Mouse (Mus musculus) forebrain, embryonic 12.5 days (tissue): Measurements from ENCODE around the gene Olfr382. TPM values are rescaled to one million over a fixed set of nuclear protein-coding genes. Genes with fewer than 3 reads are reported as not detected.
"Not testable (repeated sequence)": the region's sequence is repeated elsewhere in the genome, so short reads cannot be mapped to it uniquely, and the experiment has no call there.

Source experiments
- ATAC-seq: fragments of 200-750 bp; cut with Nextera tagmentation; 2 replicates; pipeline ENCODE4 v1.8.0; 2017; ENCODE audit warnings: moderate TSS enrichment; ENCODE audit not compliant: low FRiP score
- H3K27ac ChIP-seq: fragments of 300-500 bp; sonication (generic); 2 replicates; pipeline ENCODE4 v1.5.1; 2016; ENCODE audit warnings: mild to moderate bottlenecking
- H3K27me3 ChIP-seq: fragments of 300-500 bp; sonication (generic); 2 replicates; pipeline ENCODE4 v1.6.1; 2016; ENCODE audit warnings: mild to moderate bottlenecking
- H3K36me3 ChIP-seq: fragments of 300-500 bp; sonication (generic); replicated peaks from 2 replicates; pipeline ENCODE4 v1.6.1; 2016; ENCODE audit warnings: mild to moderate bottlenecking
- H3K4me1 ChIP-seq: fragments of 300-500 bp; sonication (generic); 2 replicates; pipeline ENCODE4 v1.6.1; 2016
- H3K4me2 ChIP-seq: fragments of 300-500 bp; sonication (generic); 2 replicates; pipeline ENCODE4 v1.6.1; 2016; ENCODE audit warnings: mild to moderate bottlenecking, moderate library complexity
- H3K4me3 ChIP-seq: fragments of 300-500 bp; sonication (generic); replicated peaks from 2 replicates; pipeline ENCODE4 v1.5.1; 2016; ENCODE audit warnings: mild to moderate bottlenecking
- H3K9ac ChIP-seq: fragments of 300-500 bp; sonication (generic); 2 replicates; pipeline ENCODE4 v1.6.1; 2016; ENCODE audit warnings: mild to moderate bottlenecking
- H3K9me3 ChIP-seq: fragments of 300-500 bp; sonication (generic); 2 replicates; pipeline ENCODE4 v1.6.1; 2016
- WGBS: fragments of 180-500 bp; shearing (Covaris S2); methylation state at CpG from one replicate; pipeline ENCODE4 v1.1.7; 2016; 5-methylcytosine and 5-hydroxymethylcytosine counted together
- polyA plus RNA-seq: library from polyadenylated mRNA; unstranded; fragments of >200 nt; fragmentation: Nextera tagmentation; extraction: Ambion mirVana; gene quantifications from 2 replicates; pipeline ENCODE4 v1.2.1, GENCODE M21; 2016

Olfr382 gene
- not detected in 2 replicates for polyA plus RNA-seq

- no peak within 1 kb of the TSS for H3K9ac ChIP-seq
- no peaks in the 10 kb centered on the region for H3K27me3 ChIP-seq
- H3K4me1 ChIP-seq: no peaks in the 10 kb centered on the region
- no peak within 1 kb of the TSS for H3K4me3 ChIP-seq
- no peak within 1 kb of the TSS for H3K4me2 ChIP-seq
- H3K36me3 ChIP-seq: no peaks in the 10 kb centered on the region
- H3K27ac ChIP-seq: no peak within 1 kb of the TSS
- ATAC-seq: no peak
- peaks cover 23% of the 10 kb centered on the region for H3K9me3 ChIP-seq
These were observed at the start of gene Olfr382 for GRCm38 (mm10) chr11:73517097-73517496. Gene Olfr382, minus strand, starts transcription at chr11:73517197.

- not testable (repeated sequence) for ATAC-seq, H3K4me1 ChIP-seq, H3K27me3 ChIP-seq, H3K4me2 ChIP-seq, H3K9ac ChIP-seq, H3K27ac ChIP-seq, H3K36me3 ChIP-seq, H3K4me3 ChIP-seq
- H3K9me3 ChIP-seq: peaks cover 15% of the 10 kb centered on the region
- 89% methylated on average over 1 of the region's 1 CpGs for WGBS
These were observed 12.0 kb upstream of the Olfr382 start for GRCm38 (mm10) chr11:73528971-73529370.

- Histone ChIP-seq H3K27me3 (no peaks in the 10 kb centered on the region), H3K9me3 (no peaks in the 10 kb centered on the region), H3K4me1 (no peaks in the 10 kb centered on the region), H3K27ac (no peak within 1 kb of the TSS), H3K4me3 (no peak within 1 kb of the TSS), H3K4me2 (no peak within 1 kb of the TSS), H3K36me3 (no peaks in the 10 kb centered on the region), H3K9ac (no peak within 1 kb of the TSS)
- no peak for ATAC-seq
These were observed 25.5 kb downstream of the Olfr382 start, which contains the start of gene Olfr381 for GRCm38 (mm10) chr11:73491503-73491902. Gene Olfr381, minus strand, starts transcription at chr11:73491603.

Other genes with a start within 250 kb of the Olfr382 start
- gene Trpv3, start 249.8 kb downstream of the Olfr382 start, polyA plus RNA-seq: 0.04 TPM in 1 of 2 replicates, not detected in the other
- 0.33 TPM in 1 of 2 replicates, not detected in the other for gene Aspa, start 187.6 kb downstream of the Olfr382 start, polyA plus RNA-seq
- gene Gm49340, start 187.5 kb downstream of the Olfr382 start, polyA plus RNA-seq: not detected in 2 replicates
- gene Spata22, start 187.5 kb downstream of the Olfr382 start, polyA plus RNA-seq: not detected in 2 replicates
- 0.24 TPM in 1 of 2 replicates, not detected in the other for gene Olfr20, start 166.4 kb downstream of the Olfr382 start, polyA plus RNA-seq
- not detected in 2 replicates for gene Olfr376, start 146.0 kb downstream of the Olfr382 start, polyA plus RNA-seq
- not detected in 2 replicates for gene Olfr1, start 117.6 kb downstream of the Olfr382 start, polyA plus RNA-seq
- gene Olfr378, start 88.7 kb downstream of the Olfr382 start, polyA plus RNA-seq: not detected in 2 replicates
- not detected in 2 replicates for gene Olfr380, start 59.7 kb downstream of the Olfr382 start, polyA plus RNA-seq
- gene Olfr381, start 25.6 kb downstream of the Olfr382 start, polyA plus RNA-seq: not detected in 2 replicates
- gene Olfr385, start 75.8 kb upstream of the Olfr382 start, polyA plus RNA-seq: not detected in 2 replicates
- not detected in 2 replicates for gene Olfr384, start 81.4 kb upstream of the Olfr382 start, polyA plus RNA-seq
- not detected in 2 replicates for gene Zfp735, start 171.6 kb upstream of the Olfr382 start, polyA plus RNA-seq